Mouse (Mus musculus): ENCODE results near the gene Prdm10.
A peak's percentile ranks its signal among the peaks of the same experiment; 100 is the strongest.

Prdm10 gene

GRCm38 (mm10) chr9:31376661-31377060 is 96.3 kb downstream of the Prdm10 start:
- DNase-seq = no peak

DNA sequence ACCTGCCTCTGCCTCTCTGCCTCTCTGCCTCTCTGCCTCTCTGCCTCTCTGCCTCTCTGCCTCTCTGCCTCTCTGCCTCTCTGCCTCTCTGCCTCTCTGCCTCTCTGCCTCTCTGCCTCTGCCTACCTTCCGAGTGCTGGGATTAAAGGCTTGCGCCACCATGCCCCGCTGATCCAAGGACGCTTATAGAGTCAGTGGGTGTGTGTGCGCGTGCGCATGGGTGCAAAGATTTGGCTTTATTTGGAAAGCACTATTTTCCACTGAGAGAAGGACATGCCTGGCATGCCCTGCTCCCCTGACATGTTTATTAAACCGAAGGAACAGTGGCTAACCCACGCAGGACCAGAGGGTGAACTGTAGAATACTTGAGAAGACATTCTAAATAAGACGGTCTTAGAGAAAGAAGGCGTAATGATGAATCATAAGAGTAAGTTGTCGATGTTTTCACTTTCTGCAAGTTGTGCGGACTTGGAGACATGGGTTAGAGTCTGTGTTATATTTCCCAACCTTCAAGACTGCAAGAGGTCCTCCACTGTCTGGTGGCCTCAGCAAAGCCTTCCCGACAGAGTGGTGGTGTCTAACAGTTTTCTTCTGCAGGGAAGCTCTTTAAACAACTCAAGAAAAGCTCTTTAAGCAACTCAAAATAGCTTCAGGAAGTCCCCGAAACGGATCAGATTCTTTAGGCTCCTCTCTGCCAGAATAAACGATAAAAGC is 104.6 kb downstream of the Prdm10 start:
- DNase-seq = no peak

DNA sequence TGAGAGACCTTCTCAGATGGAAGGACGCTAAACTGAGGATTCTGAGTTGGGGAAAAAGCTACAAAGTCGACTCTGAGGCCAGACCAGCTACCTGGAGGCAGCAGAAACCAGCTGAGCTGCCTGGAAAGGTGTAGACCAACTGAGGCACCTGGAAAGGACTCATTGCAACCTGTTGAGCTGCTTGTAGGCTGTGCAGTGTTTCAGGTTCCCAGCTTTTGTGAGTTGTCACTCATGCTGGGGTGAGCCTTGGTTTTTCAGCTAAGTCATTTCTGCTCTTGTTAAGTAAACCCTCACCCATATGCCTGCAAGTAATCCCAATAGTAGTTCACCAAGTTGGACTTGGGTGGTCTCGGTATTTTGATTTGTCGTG is 105.1 kb downstream of the Prdm10 start:
- no peak for DNase-seq

DNA sequence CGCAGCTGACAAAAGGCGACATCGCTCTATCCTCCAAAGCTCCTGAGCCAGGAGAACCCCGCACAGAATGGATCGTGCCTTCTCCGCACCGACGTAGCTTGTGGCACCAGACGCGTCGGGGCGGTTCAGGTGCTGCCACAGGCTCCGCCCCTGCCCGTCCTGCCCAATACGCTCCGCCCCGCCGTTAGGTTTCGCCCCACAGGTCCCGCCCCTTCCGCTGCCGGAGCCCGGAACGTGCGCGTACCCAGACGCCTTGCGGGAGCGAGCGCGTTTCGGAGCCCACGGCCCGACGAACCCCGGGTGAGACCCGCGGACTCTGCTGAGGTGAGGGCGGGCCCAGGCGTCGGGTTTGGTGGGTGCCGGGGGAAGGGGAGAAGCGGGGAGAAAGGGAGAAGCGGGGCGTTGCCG is 105.6 kb downstream of the Prdm10 start, which contains the start of gene Nfrkb:
Gene Nfrkb (plus strand): TSS at position 246 of the 408 bp plus-strand sequence.
- peak; percentile 94 to 95 for DNase-seq

- no peak for DNase-seq
These were observed 106.2 kb downstream of the Prdm10 start for GRCm38 (mm10) chr9:31386368-31387180.

- DNase-seq = no peak
These were observed 106.9 kb downstream of the Prdm10 start for GRCm38 (mm10) chr9:31387206-31387605.

DNA sequence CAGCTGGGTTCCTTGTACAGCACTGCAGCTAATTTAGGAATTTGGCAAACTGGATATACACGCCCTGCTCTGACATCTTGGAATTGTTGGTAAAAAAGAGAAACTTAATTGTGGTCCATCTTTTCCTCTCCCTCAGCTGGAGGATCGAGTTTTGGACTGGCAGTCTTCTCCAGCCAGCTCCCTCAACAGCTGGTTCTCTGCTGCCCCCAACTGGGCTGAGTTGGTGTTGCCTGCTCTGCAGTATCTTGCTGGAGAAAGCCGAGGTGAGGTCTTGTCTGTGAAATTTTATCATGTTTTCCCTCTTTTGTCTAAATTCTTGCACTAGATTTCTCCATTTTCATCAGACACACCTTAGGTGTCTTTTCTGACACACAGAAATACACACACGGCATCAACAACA is 120.1 kb downstream of the Prdm10 start:
- DNase-seq = peak; percentile 37 to 74

- no peak for DNase-seq
These were observed 124.0 kb downstream of the Prdm10 start for GRCm38 (mm10) chr9:31404311-31404710.

DNA sequence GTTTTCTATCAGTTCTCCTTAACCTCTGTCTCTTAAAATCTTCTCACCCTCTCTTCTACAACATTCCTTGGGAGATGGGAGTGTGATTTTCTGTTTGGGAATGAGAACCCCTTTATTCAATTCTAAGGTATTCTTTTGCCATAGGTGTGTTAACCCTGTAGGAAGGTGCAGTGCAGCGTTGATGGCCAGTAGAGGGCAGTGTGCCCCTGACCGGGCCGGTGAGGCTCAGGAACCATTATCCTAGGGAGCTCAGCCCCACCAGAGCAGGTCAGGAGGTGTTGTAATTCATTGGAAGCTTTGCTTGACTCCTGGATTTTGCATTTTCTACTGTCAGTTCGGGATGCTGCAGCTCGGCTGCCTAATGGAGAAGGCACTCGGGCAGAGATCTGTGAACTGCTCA is 124.9 kb downstream of the Prdm10 start:
- DNase-seq = peak in 1 of 2 experiments; percentile 41

DNA sequence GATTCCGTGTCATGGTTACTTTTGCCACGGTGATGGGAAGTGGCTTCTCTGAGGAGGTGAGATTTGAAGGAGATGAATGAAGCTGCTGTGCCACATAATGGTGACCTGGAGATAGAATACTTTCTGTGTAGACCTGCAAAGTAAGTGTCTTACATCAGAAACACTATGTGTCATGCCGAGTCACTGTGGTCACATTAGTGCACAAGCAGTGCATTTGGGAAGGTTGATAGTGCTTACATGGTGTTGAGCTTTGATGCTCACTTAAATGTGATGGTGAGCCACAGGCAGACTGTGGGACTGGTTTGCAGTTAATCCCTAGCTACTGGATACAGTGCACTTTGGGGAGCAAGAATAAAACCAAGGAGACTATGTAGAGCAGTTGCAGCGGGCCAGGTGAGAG is 131.8 kb downstream of the Prdm10 start:
- DNase-seq = no peak

- no peak for DNase-seq
These were observed 138.5 kb downstream of the Prdm10 start for GRCm38 (mm10) chr9:31418821-31419220.

DNA sequence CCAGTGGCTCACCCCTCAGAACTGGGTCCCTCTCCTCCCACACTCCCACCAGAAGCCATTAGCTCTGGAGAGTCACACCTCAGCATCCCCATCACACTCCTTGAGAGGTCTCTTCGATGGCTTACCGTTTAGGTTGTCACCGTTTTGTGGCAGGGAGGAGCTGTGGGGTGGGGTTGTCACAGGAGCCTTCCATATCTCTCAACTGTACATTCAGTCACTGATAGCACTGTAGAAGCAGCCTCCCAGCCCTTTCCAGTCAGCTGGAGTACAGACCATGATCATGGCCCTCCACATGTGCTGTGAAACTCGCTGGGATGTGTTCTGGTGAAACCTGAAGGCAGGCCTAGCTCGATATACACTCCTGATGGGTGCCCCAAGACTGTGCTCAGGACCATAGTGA is 141.8 kb downstream of the Prdm10 start:
- no peak for DNase-seq

GRCm38 (mm10) chr9:31428971-31429370 is 148.6 kb downstream of the Prdm10 start:
- peak in 1 of 2 experiments; percentile 33 for DNase-seq

- no peak for DNase-seq
These were observed 149.7 kb downstream of the Prdm10 start for GRCm38 (mm10) chr9:31430011-31430410.
